Mouse (Mus musculus): ENCODE results near the gene Msi2. TPM values are rescaled to one million over a fixed set of nuclear protein-coding genes. Genes with fewer than 3 reads are reported as not detected.

Gene Msi2
- polyA plus RNA-seq, 1 experiment from 2014 or later, result 20.2 TPM

DNA sequence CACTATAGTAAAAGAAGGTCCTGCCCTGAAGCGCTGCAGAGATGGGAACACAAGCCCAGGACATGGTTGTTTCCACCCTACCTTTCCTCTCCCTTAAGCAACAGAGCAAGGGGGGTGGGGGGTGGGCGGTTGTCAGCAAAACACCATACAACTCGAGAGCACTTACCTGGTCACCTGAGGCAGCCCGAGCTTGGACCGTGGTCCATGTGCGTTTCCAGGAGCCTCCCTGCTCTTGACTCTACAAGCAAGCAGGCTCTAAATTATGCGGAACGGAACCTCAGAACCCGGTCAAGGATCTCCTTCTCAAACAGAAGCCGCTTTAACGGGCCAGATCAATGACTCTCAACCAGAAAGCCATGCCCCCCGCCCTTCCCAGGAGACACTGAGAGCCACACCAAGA lies 30.6 kb downstream of the Msi2 start:
- H3K4me1 ChIP-seq, result peaks cover 94% of the 10 kb centered on the region
- peak overlapping the region; percentile 59; the same call in 1 of the 2 replicates for H3K27ac ChIP-seq (replicated peaks)
- H3K27me3 ChIP-seq (replicated peaks; ENCODE audit: low read depth, poor library complexity, severe bottlenecking), result no peaks in the 10 kb centered on the region
- H3K4me3 ChIP-seq, result no peak overlapping the region
- no peaks in the 10 kb centered on the region for H3K9me3 ChIP-seq
- H3K36me3 ChIP-seq (replicated peaks), result peaks cover 72% of the 10 kb centered on the region
- WGBS, result 92% methylated on average over 12 of the region's 12 CpGs
- DNase-seq (ENCODE audit: low spot score), result no peak

DNA sequence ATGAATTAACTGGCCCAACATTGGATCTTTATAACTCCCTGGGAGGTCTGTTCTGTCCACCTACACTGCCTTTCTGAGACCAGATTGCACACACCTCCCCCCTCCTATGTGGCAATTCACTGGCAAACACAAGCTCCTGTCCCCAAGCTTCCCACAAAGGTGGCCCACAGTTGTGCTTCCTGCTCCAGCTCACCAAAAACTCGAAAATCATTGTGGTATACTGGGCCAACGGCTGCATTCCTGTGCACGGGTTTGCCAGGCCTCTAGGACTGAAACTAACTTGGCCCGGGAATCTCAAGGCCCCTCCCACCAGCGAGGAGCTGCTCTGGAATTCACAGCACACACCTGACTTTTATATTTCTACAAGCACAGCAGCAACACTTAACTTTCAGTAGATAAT lies 31.3 kb downstream of the Msi2 start:
- no peak for DNase-seq (ENCODE audit: low spot score)
- H3K27me3 ChIP-seq (replicated peaks; ENCODE audit: low read depth, poor library complexity, severe bottlenecking), result no peaks in the 10 kb centered on the region
- 80% methylated on average over 5 of the region's 5 CpGs for WGBS
- H3K4me1 ChIP-seq, result peaks cover 95% of the 10 kb centered on the region
- peaks cover 79% of the 10 kb centered on the region for H3K36me3 ChIP-seq (replicated peaks)
- H3K4me3 ChIP-seq, result no peak overlapping the region
- no peak overlapping the region for H3K27ac ChIP-seq (replicated peaks)
- no peaks in the 10 kb centered on the region for H3K9me3 ChIP-seq

DNA sequence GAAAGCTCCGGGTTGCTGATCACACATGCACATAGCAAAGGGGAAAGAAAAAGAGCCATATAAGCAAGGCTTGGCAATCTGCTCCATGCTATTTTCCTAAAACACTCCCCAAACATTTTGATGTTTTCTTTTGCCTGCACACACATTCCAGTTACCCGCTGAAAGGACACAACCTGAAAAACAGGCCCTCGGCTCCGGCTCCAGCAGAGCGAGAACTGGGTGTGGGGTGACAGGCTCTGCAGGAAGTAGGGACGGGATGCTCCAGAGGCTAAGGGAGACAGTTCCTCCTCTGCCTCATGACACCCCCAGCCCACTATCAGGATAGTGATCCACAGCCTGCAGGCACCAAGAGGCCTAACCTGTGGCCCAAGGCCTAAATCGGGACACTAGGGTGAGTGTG lies 32.3 kb downstream of the Msi2 start:
- DNase-seq (ENCODE audit: low spot score), result no peak
- Histone ChIP-seq H3K4me1 (peaks cover 88% of the 10 kb centered on the region), H3K36me3 (replicated peaks) (peaks cover 85% of the 10 kb centered on the region), H3K27ac (replicated peaks) (no peak overlapping the region), H3K4me3 (no peak overlapping the region), H3K27me3 (replicated peaks; ENCODE audit: low read depth, poor library complexity, severe bottlenecking) (no peaks in the 10 kb centered on the region), H3K9me3 (no peaks in the 10 kb centered on the region)
- WGBS, result 81% methylated on average over 7 of the region's 7 CpGs

DNA sequence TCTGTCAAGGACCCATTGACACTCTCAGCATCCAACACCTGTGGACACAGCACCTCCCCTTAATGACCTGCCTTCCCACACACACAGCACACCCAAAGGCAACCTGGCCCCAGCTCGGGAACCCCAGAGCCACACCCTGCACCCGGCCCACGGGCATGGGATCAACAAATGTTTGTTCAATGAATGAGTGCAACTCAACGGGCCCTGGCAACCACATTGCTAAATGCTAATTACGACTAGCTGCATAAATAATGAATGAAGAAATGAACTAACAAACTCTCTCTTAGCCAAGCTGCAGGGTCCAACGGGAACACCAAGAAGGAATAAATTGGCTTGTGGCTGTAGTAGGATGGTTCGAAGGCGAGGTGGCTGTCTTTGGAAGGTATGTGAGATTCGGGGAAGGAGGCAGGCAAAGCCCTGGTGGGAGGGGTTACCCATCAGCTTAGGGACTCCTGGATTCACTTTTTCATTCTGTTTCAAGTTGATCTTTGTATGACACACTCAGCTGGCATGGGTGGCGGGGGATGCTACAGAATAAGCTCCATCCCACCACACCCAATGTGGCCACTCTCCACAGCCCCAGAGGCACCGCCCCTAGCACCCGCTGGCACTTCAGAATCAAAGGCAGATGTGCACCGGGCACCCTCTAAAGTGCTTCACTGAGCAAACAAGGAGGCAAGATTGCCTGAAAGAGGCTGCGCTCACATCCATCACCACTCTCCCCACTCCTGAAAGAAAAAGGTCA lies 35.1 kb downstream of the Msi2 start:
- no peaks in the 10 kb centered on the region for H3K9me3 ChIP-seq
- 80% methylated on average over 14 of the region's 14 CpGs for WGBS
- 0 out of 2 replicates have a peak overlapping the region, but pooled peaks have one; percentile 24 for H3K27ac ChIP-seq (replicated peaks)
- H3K36me3 ChIP-seq (replicated peaks), result peaks cover 95% of the 10 kb centered on the region
- DNase-seq (ENCODE audit: low spot score), result no peak
- no peaks in the 10 kb centered on the region for H3K27me3 ChIP-seq (replicated peaks; ENCODE audit: low read depth, poor library complexity, severe bottlenecking)
- no peak overlapping the region for H3K4me3 ChIP-seq
- peaks cover 68% of the 10 kb centered on the region for H3K4me1 ChIP-seq

DNA sequence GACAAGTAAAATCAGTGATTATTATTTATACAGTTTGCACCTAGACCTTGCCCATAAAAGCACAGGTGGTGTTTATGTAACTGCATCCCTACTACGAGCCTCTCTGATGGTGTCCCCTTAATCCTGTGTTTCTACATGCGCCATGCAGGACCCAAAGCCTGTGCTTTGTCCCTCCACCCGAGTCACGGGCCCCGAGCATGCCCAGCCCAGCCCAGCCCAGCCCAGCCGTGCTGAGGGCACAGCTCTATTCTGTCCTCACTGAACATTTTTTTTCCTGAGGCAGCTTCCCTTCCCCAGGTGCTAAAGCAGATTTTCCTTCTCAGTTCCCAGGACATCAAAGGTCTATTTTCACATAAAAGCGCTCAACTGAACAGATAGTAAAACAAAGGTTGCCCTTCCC lies 41.0 kb downstream of the Msi2 start:
- 83% methylated on average over 7 of the region's 7 CpGs for WGBS
- no peak overlapping the region for H3K4me3 ChIP-seq
- H3K9me3 ChIP-seq, result no peaks in the 10 kb centered on the region
- DNase-seq (ENCODE audit: low spot score), result no peak
- H3K4me1 ChIP-seq, result peaks cover 28% of the 10 kb centered on the region
- no peaks in the 10 kb centered on the region for H3K27me3 ChIP-seq (replicated peaks; ENCODE audit: low read depth, poor library complexity, severe bottlenecking)
- H3K36me3 ChIP-seq (replicated peaks), result peaks cover 95% of the 10 kb centered on the region
- no peak overlapping the region for H3K27ac ChIP-seq (replicated peaks)

DNA sequence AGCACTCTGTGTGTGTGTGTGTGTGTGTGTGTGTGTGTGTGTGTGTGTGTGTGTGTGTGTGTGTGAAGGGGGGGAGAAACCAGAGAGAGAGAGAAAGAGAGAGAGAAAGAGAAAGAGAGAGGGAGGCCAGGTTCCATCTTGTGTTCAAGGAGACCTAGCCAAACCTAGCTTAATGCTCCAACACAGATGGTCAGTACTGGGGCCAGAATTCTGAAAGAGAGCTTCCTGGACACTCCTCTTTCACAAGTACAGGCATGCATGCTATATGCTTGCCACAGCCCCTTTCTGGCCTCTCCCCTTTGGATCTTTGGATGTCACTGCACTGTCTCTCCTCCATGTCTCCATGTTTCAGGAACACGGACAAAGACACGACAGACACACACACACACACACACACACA lies 41.7 kb downstream of the Msi2 start:
- peaks cover 23% of the 10 kb centered on the region for H3K4me1 ChIP-seq
- no peak overlapping the region for H3K4me3 ChIP-seq
- no peak overlapping the region for H3K27ac ChIP-seq (replicated peaks)
- no peaks in the 10 kb centered on the region for H3K9me3 ChIP-seq
- H3K27me3 ChIP-seq (replicated peaks; ENCODE audit: low read depth, poor library complexity, severe bottlenecking), result no peaks in the 10 kb centered on the region
- no peak for DNase-seq (ENCODE audit: low spot score)
- H3K36me3 ChIP-seq (replicated peaks), result peaks cover 95% of the 10 kb centered on the region
- WGBS, result 88% methylated on average over 2 of the region's 2 CpGs

DNA sequence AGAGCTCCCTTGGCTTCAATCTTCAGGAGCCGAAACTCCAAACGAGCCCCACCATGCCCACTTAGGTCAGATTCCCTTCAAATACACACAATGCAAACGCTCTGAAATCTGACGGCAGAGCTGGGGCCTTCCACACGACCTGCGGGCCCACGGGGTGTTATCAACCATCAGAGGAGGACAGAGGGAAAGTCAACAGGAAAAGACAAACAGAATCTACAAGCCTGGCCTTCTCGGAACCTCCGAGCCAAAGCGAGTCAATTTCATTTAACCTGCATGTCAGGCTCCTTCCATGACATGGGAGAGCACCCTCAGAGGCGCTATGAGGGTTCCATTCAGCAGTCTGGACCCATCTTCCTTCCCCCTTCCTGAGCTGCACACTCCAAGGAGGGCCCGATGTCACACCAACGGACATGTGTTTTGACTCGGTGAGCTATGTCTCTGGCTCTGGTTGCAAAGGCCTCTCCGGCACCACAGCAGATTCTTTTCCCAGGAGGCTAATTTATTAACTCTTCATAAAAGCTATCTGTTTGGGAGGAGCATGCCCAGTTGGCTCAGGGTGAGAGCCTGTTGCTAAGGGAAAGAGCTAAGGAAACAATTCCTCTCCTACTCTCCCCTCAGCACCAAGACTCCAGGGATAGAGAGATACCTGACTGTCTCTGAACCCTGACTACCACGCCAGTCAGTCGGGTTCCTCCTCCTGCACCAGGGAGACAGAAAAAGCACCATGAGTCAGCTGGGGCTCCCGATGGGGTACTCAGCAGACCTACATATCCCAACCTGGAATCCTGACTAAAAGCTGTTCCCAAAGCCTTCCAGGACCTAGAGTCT lies 42.6 kb downstream of the Msi2 start:
- Histone ChIP-seq H3K9me3 (no peaks in the 10 kb centered on the region), H3K27me3 (replicated peaks; ENCODE audit: low read depth, poor library complexity, severe bottlenecking) (no peaks in the 10 kb centered on the region), H3K27ac (replicated peaks) (no peak overlapping the region), H3K36me3 (replicated peaks) (peaks cover 96% of the 10 kb centered on the region), H3K4me1 (peaks cover 18% of the 10 kb centered on the region), H3K4me3 (no peak overlapping the region)
- WGBS, result 88% methylated on average over 18 of the region's 18 CpGs
- DNase-seq (ENCODE audit: low spot score), result no peak

DNA sequence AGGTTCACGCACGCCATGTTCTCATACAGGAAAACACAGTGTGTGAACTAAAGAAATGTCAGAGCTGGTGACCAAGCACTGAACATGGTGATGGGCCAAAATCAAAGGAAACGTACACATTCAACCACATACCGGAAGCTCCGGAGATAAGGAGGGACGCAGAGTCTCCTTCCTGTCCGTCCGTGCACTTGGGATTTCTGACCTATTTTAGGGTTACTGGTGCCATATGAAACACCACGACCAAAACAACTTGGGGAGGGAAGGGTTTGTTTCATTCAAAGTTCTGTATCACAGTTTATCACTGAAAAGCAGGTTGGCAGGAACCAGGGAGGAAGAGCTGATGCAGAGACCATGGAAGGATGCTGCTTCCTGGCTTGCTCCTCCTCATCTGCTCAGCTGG lies 44.2 kb downstream of the Msi2 start:
- Histone ChIP-seq H3K27ac (replicated peaks) (no peak overlapping the region), H3K4me3 (no peak overlapping the region), H3K36me3 (replicated peaks) (peaks cover 97% of the 10 kb centered on the region), H3K4me1 (peaks cover 14% of the 10 kb centered on the region), H3K9me3 (no peaks in the 10 kb centered on the region), H3K27me3 (replicated peaks; ENCODE audit: low read depth, poor library complexity, severe bottlenecking) (no peaks in the 10 kb centered on the region)
- WGBS, result 95% methylated on average over 9 of the region's 9 CpGs
- DNase-seq (ENCODE audit: low spot score), result no peak

DNA sequence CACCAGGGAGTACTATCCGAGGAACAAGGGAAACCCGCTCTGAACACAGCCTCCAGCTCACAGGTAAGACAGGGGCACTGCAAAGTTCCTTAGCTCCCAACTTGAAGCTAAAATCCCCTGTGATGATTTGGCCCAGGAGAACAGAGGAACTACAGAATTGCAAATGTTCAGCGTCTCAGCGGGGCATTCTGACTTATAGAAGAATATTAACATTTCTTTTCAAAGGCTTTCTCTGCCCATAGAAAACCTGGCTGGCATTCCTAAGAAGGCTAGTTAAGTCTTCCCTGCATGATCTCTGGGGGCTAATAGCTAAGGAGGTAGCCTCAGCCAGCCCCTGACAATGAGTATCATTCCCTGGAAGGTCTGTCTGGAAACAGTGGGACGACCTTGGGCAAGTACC lies 47.4 kb downstream of the Msi2 start:
- DNase-seq (ENCODE audit: low spot score), result no peak
- H3K4me1 ChIP-seq, result peaks cover 9% of the 10 kb centered on the region
- no peak overlapping the region for H3K4me3 ChIP-seq
- peaks cover 97% of the 10 kb centered on the region for H3K36me3 ChIP-seq (replicated peaks)
- WGBS, result 75% methylated on average over 5 of the region's 5 CpGs
- H3K27ac ChIP-seq (replicated peaks), result no peak overlapping the region
- H3K27me3 ChIP-seq (replicated peaks; ENCODE audit: low read depth, poor library complexity, severe bottlenecking), result no peaks in the 10 kb centered on the region
- H3K9me3 ChIP-seq, result no peaks in the 10 kb centered on the region

DNA sequence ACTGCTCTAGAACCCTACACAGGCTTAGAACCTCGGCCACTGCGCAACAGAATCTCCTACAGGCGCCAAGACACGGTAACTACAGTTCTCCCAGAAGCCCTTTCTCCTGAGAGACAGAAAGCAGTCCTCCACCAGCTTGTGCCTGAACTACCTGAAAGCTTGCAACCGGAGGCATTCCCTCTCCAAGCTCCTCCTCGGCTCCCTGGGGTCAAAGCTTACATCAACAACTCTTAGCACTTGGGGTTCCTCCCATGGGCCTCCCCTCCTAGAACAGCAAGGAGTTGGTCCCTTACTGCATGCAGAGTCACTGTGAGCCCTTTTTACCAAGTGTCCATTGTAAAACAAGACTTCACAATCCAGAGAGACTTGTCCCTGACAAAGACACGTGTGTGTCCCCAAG lies 49.2 kb downstream of the Msi2 start:
- H3K27ac ChIP-seq (replicated peaks), result no peak overlapping the region
- no peak for DNase-seq (ENCODE audit: low spot score)
- H3K9me3 ChIP-seq, result no peaks in the 10 kb centered on the region
- peaks cover 19% of the 10 kb centered on the region for H3K4me1 ChIP-seq
- WGBS, result 90% methylated on average over 7 of the region's 7 CpGs
- peaks cover 97% of the 10 kb centered on the region for H3K36me3 ChIP-seq (replicated peaks)
- no peak overlapping the region for H3K4me3 ChIP-seq
- no peaks in the 10 kb centered on the region for H3K27me3 ChIP-seq (replicated peaks; ENCODE audit: low read depth, poor library complexity, severe bottlenecking)

DNA sequence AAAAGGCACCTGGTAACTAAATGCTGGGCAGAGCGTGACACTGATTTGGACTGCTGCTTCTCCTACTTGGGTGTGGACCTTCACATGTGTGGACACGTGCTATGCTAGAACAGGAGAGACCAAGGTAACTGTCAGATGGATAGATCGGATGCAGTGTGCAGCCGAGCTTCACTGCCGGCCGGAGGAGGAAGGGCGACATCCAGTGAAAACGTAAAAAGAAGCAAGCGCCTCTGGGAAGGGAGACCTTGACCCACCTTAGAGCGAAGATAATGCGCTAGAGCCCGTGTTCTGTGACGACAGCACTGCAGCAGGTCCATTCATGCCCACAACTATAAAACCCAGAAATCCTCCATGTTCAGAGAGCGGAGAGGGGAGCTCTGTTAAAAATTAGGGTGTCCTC lies 50.0 kb downstream of the Msi2 start:
- no peak overlapping the region for H3K4me3 ChIP-seq
- H3K27ac ChIP-seq (replicated peaks), result no peak overlapping the region
- no peaks in the 10 kb centered on the region for H3K9me3 ChIP-seq
- H3K27me3 ChIP-seq (replicated peaks; ENCODE audit: low read depth, poor library complexity, severe bottlenecking), result no peaks in the 10 kb centered on the region
- DNase-seq (ENCODE audit: low spot score), result no peak
- WGBS, result 96% methylated on average over 14 of the region's 14 CpGs
- H3K36me3 ChIP-seq (replicated peaks), result peaks cover 97% of the 10 kb centered on the region
- peaks cover 19% of the 10 kb centered on the region for H3K4me1 ChIP-seq

DNA sequence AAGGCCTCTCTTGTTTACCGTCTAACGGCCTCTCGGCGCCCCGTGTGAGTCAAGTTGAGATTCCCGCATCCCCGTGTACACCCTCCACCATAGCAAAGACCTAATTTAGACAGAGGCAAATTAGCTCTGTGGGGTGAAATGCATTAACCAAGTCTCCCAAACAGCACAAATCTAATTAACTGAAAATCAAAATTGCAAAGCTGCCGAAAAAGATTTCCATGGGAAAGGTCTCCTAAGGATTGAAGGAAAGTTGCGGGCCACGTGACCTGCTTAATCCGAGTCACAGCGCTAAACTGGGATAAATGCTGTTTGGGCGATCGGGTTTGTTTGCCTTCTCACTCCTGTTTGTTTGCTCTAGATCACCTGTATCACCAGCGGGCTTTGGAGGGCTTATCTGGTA lies 52.5 kb downstream of the Msi2 start:
- H3K9me3 ChIP-seq, result no peaks in the 10 kb centered on the region
- H3K36me3 ChIP-seq (replicated peaks), result peaks cover 100% of the 10 kb centered on the region
- 82% methylated on average over 15 of the region's 15 CpGs for WGBS
- no peak overlapping the region for H3K4me3 ChIP-seq
- DNase-seq (ENCODE audit: low spot score), result no peak
- H3K27me3 ChIP-seq (replicated peaks; ENCODE audit: low read depth, poor library complexity, severe bottlenecking), result no peaks in the 10 kb centered on the region
- peaks cover 30% of the 10 kb centered on the region for H3K4me1 ChIP-seq
- H3K27ac ChIP-seq (replicated peaks), result no peak overlapping the region

All from embryonic facial prominence, embryonic 10.5 days (tissue).